Mouse (Mus musculus): Measurements from ENCODE around the gene Mau2. TPM values are rescaled to one million over a fixed set of nuclear protein-coding genes. Genes with fewer than 3 reads are reported as not detected.

The Mau2 gene
- 45.8 and 49.1 TPM in 2 replicates for polyA plus RNA-seq (2014; fragmentation: Nextera tagmentation; extraction: Ambion mirVana)

- DNase-seq (ENCODE audit: low spot score) (peak; percentile 98), ATAC-seq (ENCODE audit: low read depth) (peak; percentile 97)
- 0 out of 2 replicates have a peak, but pooled peaks cover 2% of the 10 kb centered on the region for H3K36me3 ChIP-seq (ENCODE audit: control insufficient read depth, insufficient read depth, low read length)
- H3K4me2 ChIP-seq (ENCODE audit: low read depth, low read length), result peak within 1 kb of the TSS; percentile 94
- H3K4me1 ChIP-seq (ENCODE audit: control insufficient read depth, insufficient read depth, low read length), result peaks cover 19% of the 10 kb centered on the region
- H3K4me3 ChIP-seq (ENCODE audit: low read depth, low read length), result peak within 1 kb of the TSS; percentile 100
- no peaks in the 10 kb centered on the region for H3K27me3 ChIP-seq (replicated peaks; ENCODE audit: control insufficient read depth, insufficient read depth, low read length)
- no peaks in the 10 kb centered on the region for H3K9me3 ChIP-seq (ENCODE audit: control insufficient read depth, low read length)
- under 1% methylated on average over 63 of the region's 65 CpGs for WGBS
- peak within 1 kb of the TSS; percentile 98 for H3K9ac ChIP-seq (ENCODE audit: low read depth, low read length)
- peak within 1 kb of the TSS; percentile 88 for H3K27ac ChIP-seq (replicated peaks; ENCODE audit: low read depth, low read length)
Observed at GRCm38 (mm10) chr8:70042583-70043455, at the start of gene Mau2, which contains the start of gene Sugp1. Gene Mau2 (minus strand): TSS chr8:70042734. Gene Sugp1 (plus strand): TSS chr8:70042813.

GRCm38 (mm10) chr8:70089296-70089960 is 46.9 kb upstream of the Mau2 start:
- no peak overlapping the region for H3K9ac ChIP-seq (ENCODE audit: low read depth, low read length)
- H3K36me3 ChIP-seq (ENCODE audit: control insufficient read depth, insufficient read depth, low read length), result no peaks in the 10 kb centered on the region
- no peak for ATAC-seq (ENCODE audit: low read depth)
- DNase-seq (ENCODE audit: low spot score), result no peak
- no peak overlapping the region for H3K27ac ChIP-seq (replicated peaks; ENCODE audit: low read depth, low read length)
- WGBS, result 60% methylated on average over 7 of the region's 9 CpGs
- no peaks in the 10 kb centered on the region for H3K9me3 ChIP-seq (ENCODE audit: control insufficient read depth, low read length)
- H3K4me2 ChIP-seq (ENCODE audit: low read depth, low read length), result no peak overlapping the region
- H3K4me1 ChIP-seq (ENCODE audit: control insufficient read depth, insufficient read depth, low read length), result peaks cover 3% of the 10 kb centered on the region; the same call in 1 of the 2 replicates
- H3K4me3 ChIP-seq (ENCODE audit: low read depth, low read length), result no peak overlapping the region
- peaks cover 76% of the 10 kb centered on the region for H3K27me3 ChIP-seq (replicated peaks; ENCODE audit: control insufficient read depth, insufficient read depth, low read length)

- H3K4me2 ChIP-seq (ENCODE audit: low read depth, low read length), result peak overlapping the region; percentile 74
- DNase-seq (ENCODE audit: low spot score) (peak; percentile 59), ATAC-seq (ENCODE audit: low read depth) (peak; percentile 74; the same call in 1 of the 2 replicates)
- peaks cover 86% of the 10 kb centered on the region for H3K27me3 ChIP-seq (replicated peaks; ENCODE audit: control insufficient read depth, insufficient read depth, low read length)
- no peak overlapping the region for H3K27ac ChIP-seq (replicated peaks; ENCODE audit: low read depth, low read length)
- peak overlapping the region; percentile 58 for H3K9ac ChIP-seq (ENCODE audit: low read depth, low read length)
- no peaks in the 10 kb centered on the region for H3K9me3 ChIP-seq (ENCODE audit: control insufficient read depth, low read length)
- H3K4me3 ChIP-seq (ENCODE audit: low read depth, low read length), result peak overlapping the region; percentile 43
- H3K4me1 ChIP-seq (ENCODE audit: control insufficient read depth, insufficient read depth, low read length), result peaks cover 10% of the 10 kb centered on the region; the same call in 1 of the 2 replicates
- WGBS, result 5% methylated on average over 38 of the region's 56 CpGs
- no peaks in the 10 kb centered on the region for H3K36me3 ChIP-seq (ENCODE audit: control insufficient read depth, insufficient read depth, low read length)
Observed at GRCm38 (mm10) chr8:70087836-70088650, 45.5 kb upstream of the Mau2 start.

- WGBS, result 9% methylated on average over 7 of the region's 7 CpGs
- Histone ChIP-seq H3K4me1 (ENCODE audit: control insufficient read depth, insufficient read depth, low read length) (peaks cover 10% of the 10 kb centered on the region; the same call in 1 of the 2 replicates), H3K27ac (replicated peaks; ENCODE audit: low read depth, low read length) (no peak overlapping the region), H3K36me3 (ENCODE audit: control insufficient read depth, insufficient read depth, low read length) (no peaks in the 10 kb centered on the region), H3K9me3 (ENCODE audit: control insufficient read depth, low read length) (no peaks in the 10 kb centered on the region), H3K4me3 (ENCODE audit: low read depth, low read length) (no peak overlapping the region), H3K27me3 (replicated peaks; ENCODE audit: control insufficient read depth, insufficient read depth, low read length) (peaks cover 94% of the 10 kb centered on the region), H3K9ac (ENCODE audit: low read depth, low read length) (no peak overlapping the region), H3K4me2 (ENCODE audit: low read depth, low read length) (no peak overlapping the region)
- DNase-seq (ENCODE audit: low spot score) (no peak), ATAC-seq (ENCODE audit: low read depth) (no peak; the same call in 1 of the 2 replicates)
Observed at GRCm38 (mm10) chr8:70087237-70087636, 44.7 kb upstream of the Mau2 start.

GRCm38 (mm10) chr8:70086151-70086550 is 43.6 kb upstream of the Mau2 start:
- no peak for DNase-seq (ENCODE audit: low spot score)
- H3K36me3 ChIP-seq (ENCODE audit: control insufficient read depth, insufficient read depth, low read length), result no peaks in the 10 kb centered on the region
- no peaks in the 10 kb centered on the region for H3K9me3 ChIP-seq (ENCODE audit: control insufficient read depth, low read length)
- no peak for ATAC-seq (ENCODE audit: low read depth)
- peaks cover 10% of the 10 kb centered on the region; the same call in 1 of the 2 replicates for H3K4me1 ChIP-seq (ENCODE audit: control insufficient read depth, insufficient read depth, low read length)
- no peak overlapping the region for H3K27ac ChIP-seq (replicated peaks; ENCODE audit: low read depth, low read length)
- no peak overlapping the region for H3K4me3 ChIP-seq (ENCODE audit: low read depth, low read length)
- H3K27me3 ChIP-seq (replicated peaks; ENCODE audit: control insufficient read depth, insufficient read depth, low read length), result peaks cover 87% of the 10 kb centered on the region
- H3K9ac ChIP-seq (ENCODE audit: low read depth, low read length), result no peak overlapping the region
- H3K4me2 ChIP-seq (ENCODE audit: low read depth, low read length), result no peak overlapping the region
- 42% methylated on average over 1 of the region's 1 CpGs for WGBS

- Histone ChIP-seq H3K4me3 (ENCODE audit: low read depth, low read length) (peak overlapping the region; percentile 42), H3K9ac (ENCODE audit: low read depth, low read length) (peak overlapping the region; percentile 47), H3K27me3 (replicated peaks; ENCODE audit: control insufficient read depth, insufficient read depth, low read length) (peaks cover 71% of the 10 kb centered on the region), H3K36me3 (ENCODE audit: control insufficient read depth, insufficient read depth, low read length) (no peaks in the 10 kb centered on the region), H3K27ac (replicated peaks; ENCODE audit: low read depth, low read length) (no peak overlapping the region), H3K4me2 (ENCODE audit: low read depth, low read length) (peak overlapping the region; percentile 80), H3K9me3 (ENCODE audit: control insufficient read depth, low read length) (no peaks in the 10 kb centered on the region), H3K4me1 (ENCODE audit: control insufficient read depth, insufficient read depth, low read length) (peaks cover 10% of the 10 kb centered on the region; the same call in 1 of the 2 replicates)
- WGBS, result 3% methylated on average over 55 of the region's 71 CpGs
- ATAC-seq (ENCODE audit: low read depth) (peak; percentile 13; the same call in 1 of the 2 replicates), DNase-seq (ENCODE audit: low spot score) (no peak)
Observed at GRCm38 (mm10) chr8:70084191-70085065, 41.9 kb upstream of the Mau2 start.

GRCm38 (mm10) chr8:70083285-70083684 is 40.8 kb upstream of the Mau2 start, which contains the start of gene Hapln4:
Gene Hapln4 (plus strand): TSS chr8:70083457.
- H3K36me3 ChIP-seq (ENCODE audit: control insufficient read depth, insufficient read depth, low read length), result no peaks in the 10 kb centered on the region
- peak; percentile 43 for DNase-seq (ENCODE audit: low spot score)
- peak within 1 kb of the TSS; percentile 42 for H3K4me3 ChIP-seq (ENCODE audit: low read depth, low read length)
- 0% methylated on average over 20 of the region's 26 CpGs for WGBS
- no peaks in the 10 kb centered on the region for H3K9me3 ChIP-seq (ENCODE audit: control insufficient read depth, low read length)
- H3K9ac ChIP-seq (ENCODE audit: low read depth, low read length), result peak within 1 kb of the TSS; percentile 47
- no peak for ATAC-seq (ENCODE audit: low read depth)
- peak within 1 kb of the TSS; percentile 80 for H3K4me2 ChIP-seq (ENCODE audit: low read depth, low read length)
- peaks cover 10% of the 10 kb centered on the region; the same call in 1 of the 2 replicates for H3K4me1 ChIP-seq (ENCODE audit: control insufficient read depth, insufficient read depth, low read length)
- H3K27me3 ChIP-seq (replicated peaks; ENCODE audit: control insufficient read depth, insufficient read depth, low read length), result peaks cover 60% of the 10 kb centered on the region
- H3K27ac ChIP-seq (replicated peaks; ENCODE audit: low read depth, low read length), result no peak within 1 kb of the TSS

Data from embryonic facial prominence, embryonic 14.5 days (tissue).